Mouse (Mus musculus) kidney, postnatal 14 days (tissue): ENCODE measurements around the gene 1110012L19Rik.
A peak's percentile ranks its signal among the peaks of the same experiment; 100 is the strongest.
"Not testable (repeated sequence)": the region's sequence is repeated elsewhere in the genome, so short reads cannot be mapped to it uniquely, and the experiment has no call there.

Experiments
- DNase-seq: peaks from one replicate; pipeline ENCODE4 v3.0.0; 2022; ENCODE audit warnings: mixed read lengths

The 1110012L19Rik gene

DNA sequence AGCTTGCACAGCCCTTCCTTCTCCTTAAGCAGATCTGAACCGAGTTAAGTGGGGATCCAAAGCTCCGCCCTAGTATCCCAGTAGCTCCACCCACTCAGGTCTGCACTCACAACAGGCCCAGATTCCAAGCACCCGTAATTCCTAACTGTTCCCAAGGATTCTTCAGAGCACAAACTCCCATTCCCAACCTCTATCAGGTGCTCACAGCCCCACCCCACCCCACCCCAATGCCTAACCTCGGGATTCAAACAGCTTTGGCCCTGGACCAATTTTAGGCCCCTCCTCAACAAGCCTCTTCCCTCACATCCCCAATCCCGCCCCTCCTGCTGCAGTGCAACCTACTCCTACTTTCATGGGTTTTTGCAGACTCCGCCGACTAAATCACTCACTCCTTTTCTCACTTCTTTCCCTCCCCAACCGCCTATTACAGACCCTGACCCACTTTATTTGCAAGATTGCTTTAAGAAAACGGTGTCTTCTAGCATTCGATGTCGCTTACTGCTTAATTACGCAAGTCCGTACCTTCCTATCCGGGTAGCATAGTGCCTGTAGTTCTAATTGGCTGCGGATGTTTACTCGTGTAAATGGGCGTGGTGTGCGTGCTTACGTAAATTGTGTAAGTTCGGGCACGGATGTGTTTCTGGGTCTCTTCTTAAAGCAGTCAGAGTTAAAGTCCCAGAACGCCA lies at the start of gene 1110012L19Rik:
Gene 1110012L19Rik (plus strand): TSS at position 602 of the 686 bp plus-strand sequence.
- peak; percentile 86 for DNase-seq

GRCm38 (mm10) chrX:70362985-70363384 lies 22.7 kb upstream of the 1110012L19Rik start:
- no peak for DNase-seq

DNA sequence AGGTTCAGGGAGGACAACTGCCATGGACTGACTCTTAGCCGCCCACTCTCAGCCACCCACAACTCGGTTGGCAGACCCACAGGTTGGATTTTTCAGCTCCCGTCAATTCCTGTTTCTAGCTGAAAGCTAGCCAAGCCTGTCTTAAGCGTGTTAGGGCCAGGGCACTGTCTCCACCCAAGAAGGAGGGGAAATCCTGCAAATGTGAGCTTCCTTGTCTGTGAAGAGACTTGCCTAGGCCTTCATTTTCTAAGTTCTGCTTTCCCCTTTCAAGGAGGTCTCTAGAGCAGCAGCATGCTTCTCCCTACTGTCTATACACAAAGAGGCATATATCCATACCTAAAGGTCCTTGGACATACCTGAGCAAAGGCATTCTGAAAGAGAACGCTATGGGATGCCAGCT lies 22.2 kb upstream of the 1110012L19Rik start:
- DNase-seq, result no peak

- DNase-seq, result no peak
These were observed 21.5 kb upstream of the 1110012L19Rik start for GRCm38 (mm10) chrX:70364202-70364601.

DNA sequence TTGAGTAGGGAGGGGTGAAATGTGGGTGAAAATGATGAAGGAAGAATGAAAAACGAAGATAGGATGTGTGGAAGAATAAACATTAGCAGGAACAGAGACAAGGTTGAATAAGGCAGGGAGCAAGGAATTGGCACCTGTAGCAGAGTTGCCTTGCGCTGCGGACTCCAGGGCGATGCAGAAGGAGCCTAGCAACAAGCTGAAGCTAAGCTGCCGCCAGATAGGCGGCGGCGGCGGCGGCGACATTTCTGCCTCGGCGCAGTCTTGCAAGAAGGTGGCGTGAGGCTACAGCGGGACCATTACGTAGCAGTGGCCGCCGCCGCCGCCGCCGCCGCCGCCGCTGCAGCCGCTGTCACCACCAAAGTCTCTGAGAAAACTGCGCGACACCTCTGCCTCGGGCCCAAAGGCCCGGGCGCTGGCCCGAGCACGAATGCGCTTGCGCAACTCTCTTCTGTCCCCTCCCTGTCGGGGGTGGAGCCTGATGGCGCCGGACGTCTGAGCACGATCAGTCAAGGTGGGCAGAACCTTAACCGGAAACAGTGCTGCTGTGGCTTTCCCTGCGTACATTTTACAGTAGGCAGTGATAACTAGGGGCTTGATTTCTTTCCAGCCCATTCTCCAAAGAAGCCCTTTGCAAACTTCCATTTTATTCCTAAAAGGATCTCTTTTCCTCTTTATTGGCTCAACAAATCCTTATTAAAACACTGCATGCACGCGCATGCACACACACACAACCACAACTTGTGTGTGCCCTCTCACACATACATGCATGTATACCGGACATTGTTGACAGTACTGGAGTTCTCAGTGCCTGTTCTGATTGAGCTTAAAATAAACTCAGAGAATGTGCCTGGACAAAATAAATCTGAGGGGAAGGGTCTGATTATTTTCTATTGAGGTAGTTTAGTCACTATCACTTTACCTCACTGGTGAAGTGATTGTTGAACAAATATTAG lies 20.7 kb upstream of the 1110012L19Rik start, which contains the start of gene Ids:
Gene Ids (minus strand): TSS at position 424 of the 953 bp plus-strand sequence.
- DNase-seq, result peak; percentile 90

DNA sequence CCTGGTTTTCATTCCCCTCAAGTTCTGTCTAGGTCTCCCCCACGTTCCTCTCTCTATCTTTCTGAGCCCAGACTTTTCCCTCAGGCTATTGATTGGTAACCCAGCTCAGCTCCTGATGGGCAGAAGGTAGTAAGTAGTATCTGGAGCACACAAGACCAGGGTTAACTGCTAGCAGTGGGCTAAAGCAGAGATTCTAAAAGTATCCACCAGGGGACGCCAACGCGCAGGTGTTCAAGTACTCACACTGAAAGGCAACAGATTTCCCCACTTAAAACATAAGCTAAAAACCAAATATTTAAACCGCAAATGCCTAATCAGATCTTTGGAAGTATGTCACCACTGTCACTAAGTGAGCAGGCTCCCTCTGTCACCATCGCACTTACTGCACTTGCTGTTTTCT lies 15.9 kb upstream of the 1110012L19Rik start:
- DNase-seq, result not testable (repeated sequence)

DNA sequence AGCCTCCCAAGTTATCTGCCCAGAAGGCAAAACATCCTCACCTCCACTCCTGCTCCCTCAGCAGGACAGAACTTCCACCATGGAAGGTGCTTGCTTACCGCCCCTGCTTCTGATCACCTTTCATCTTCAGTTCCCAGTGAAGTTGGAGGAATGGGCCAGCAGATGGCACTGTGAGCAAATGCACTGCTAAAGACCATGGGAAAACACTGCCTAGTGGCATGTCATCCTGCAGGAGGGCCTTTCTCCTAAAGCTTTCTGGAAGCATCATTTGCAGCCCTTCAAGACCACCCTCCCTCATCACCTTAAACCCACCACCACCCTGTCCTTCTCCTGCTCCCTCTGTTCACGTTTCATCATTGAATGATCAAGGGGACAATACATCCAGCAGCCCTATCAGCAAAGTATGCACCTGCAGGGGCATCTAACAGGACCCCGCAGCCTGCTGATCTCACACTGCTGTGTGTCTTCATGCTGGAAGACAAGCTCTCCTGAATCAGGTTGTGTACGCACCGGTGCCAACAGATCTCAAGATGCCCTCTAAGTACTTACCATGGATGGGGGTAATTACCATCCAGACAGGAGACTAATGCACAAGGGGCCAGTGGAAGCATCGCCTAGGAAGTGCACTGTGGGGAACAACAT lies 11.1 kb upstream of the 1110012L19Rik start:
- DNase-seq, result not testable (repeated sequence)

DNA sequence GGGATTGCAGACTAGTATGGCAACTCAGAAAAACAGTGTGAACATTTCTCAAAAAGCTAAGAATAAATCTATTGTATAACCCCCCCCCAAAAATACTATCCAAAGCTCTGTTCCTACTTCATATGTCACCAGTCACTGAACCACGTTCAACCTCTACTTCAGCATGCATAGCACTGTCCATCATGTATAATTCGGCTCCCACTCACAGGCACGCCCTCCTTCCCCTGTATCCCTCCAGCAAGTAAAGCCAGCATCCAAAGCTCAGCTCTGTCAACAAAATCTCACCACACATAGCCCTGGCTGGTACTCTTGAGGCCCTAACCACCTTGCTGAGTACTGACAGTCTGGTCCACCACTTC lies 781 bp upstream of the 1110012L19Rik start:
- DNase-seq, result no peak

DNA sequence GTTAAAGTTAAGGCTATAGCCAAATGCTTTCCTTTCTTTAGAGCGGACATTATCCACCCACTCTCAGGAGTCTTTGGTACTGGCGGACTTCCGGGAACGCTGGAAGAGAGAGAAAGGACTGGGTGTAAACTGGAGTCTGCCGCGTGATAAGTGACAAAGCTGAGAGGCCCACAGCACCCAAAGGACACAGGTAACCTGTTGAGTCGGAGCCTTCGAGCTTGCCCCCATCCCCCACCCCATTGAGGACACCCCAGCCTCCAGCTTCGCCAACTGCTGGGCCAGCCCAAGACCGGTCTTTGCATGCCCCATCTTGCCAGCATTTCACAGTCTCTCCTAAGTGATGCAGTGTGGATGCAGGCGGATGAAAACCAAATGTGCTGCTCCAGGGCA lies 280 bp downstream of the 1110012L19Rik start:
- no peak for DNase-seq

GRCm38 (mm10) chrX:70392636-70393035 lies 7.0 kb downstream of the 1110012L19Rik start:
- DNase-seq, result not testable (repeated sequence)

DNA sequence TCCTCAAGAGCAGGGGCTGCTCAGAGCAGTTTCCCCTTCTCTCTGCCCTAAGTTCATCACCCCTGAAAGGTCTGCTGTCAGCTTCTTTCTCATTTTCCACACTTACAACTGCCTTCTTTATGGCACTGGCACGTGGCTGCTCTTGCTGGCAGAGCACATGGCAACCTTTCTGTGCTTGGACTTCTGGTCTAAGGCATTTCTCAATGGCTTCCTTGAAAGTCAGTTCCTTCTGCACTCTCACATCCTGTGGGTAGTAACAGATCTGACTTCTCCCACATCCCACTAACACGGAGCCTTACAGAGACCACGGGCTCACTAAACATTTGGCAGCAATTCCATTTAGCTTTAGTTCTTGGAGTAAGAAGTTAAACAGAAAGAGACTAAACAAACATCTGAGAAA lies 39.8 kb downstream of the 1110012L19Rik start:
- not testable (repeated sequence) for DNase-seq
